Mouse (Mus musculus): ENCODE data around the gene Amotl2.

DNA sequence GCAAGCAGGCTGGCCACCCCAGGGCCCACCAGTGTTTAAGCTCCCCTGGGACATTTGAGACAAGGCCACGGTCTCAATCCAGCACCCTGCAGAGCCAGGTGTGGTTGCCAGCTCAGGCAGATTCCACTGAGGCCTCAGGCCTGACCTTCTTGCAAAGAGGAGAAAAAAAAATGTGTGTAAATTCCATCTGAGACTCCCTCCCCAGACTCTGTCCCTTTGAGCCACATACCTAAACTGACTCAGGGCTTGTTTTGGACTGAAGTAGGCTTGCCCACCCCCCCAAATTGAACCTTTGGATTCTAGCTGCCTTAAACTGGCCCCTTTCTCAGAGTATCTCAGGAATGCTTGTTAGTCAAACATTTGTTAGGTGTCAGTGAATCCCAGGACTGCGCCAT lies 969 bp upstream of the Amotl2 start:
- TF ChIP-seq CTCF (conservative IDR thresholded peaks at IDR 0.05; ENCODE audit: insufficient read depth, insufficient read length, low read depth, low read length) (no peak), POLR2A (IDR thresholded peaks at IDR 0.05; ENCODE audit: low read depth, low read length) (no peak)

Data from kidney, adult 2 months (tissue).